Mouse (Mus musculus) heart, postnatal 0 days (tissue): ENCODE data around the gene Lrch1.

Experiments used
- CTCF ChIP-seq: IDR thresholded peaks from 2 replicates; pipeline ENCODE4 v1.5.1; 2016; ENCODE audit warnings: antibody characterized with exemption, control low read depth, low read depth
- EP300 ChIP-seq: IDR thresholded peaks from 2 replicates; pipeline ENCODE4 v1.6.1; 2016; ENCODE audit warnings: antibody characterized with exemption, low read depth

- TF ChIP-seq CTCF, result no peak
- no peak for TF ChIP-seq EP300
These were observed 99.5 kb downstream of the Lrch1 start for GRCm38 (mm10) chr14:74848224-74848623.
